Mouse (Mus musculus) hindbrain, embryonic 14.5 days (tissue): ENCODE results near the gene Degs2. TPM values are rescaled to one million over a fixed set of nuclear protein-coding genes. Genes with fewer than 3 reads are reported as not detected.
A peak's percentile ranks its signal among the peaks of the same experiment; 100 is the strongest.

ENCODE experiments used
- microRNA counts: library from miRNA; unstranded; fragments of <30 nt; microRNA quantifications from one replicate; lab custom pipeline; 2016
- microRNA-seq: library from miRNA; unstranded; fragments of <30 nt; microRNA quantifications from one replicate; pipeline ENCODE4, GENCODE M21; 2016
- polyA plus RNA-seq: library from polyadenylated mRNA; unstranded; fragments of >200 nt; fragmentation: Nextera tagmentation; extraction: Ambion mirVana; gene quantifications from 2 replicates; pipeline ENCODE4 v1.2.1, GENCODE M21; 2014

Degs2 gene
- polyA plus RNA-seq, 1 experiment from 2014 or later = 2.1 TPM

MicroRNA genes within 50 kb of the gene (microRNA counts, 519-probe panel; counts per million panel counts)
- microRNA mmu-miR-342-3p (lab: Ali Mortazavi, UCI) (5,897 counts per million, percentile 77 among the panel's probes with 10 or more counts), microRNA mmu-miR-342-5p (lab: Ali Mortazavi, UCI) (not detected)

Small RNA genes within 50 kb of the gene (microRNA-seq; reads per million reads assigned to microRNA genes)
- gene Gm23872 (not detected), gene Mir342 (5,955 reads per million, percentile 92 among the genes with 10 or more reads in this experiment)

Other genes starting within 250 kb of the Degs2 start
- gene Evl, start 147.6 kb downstream of the Degs2 start, polyA plus RNA-seq = 243 and 270 TPM in 2 replicates
- 14.9 and 16.0 TPM in 2 replicates for gene Yy1, start 90.7 kb upstream of the Degs2 start, polyA plus RNA-seq
- gene Slc25a29, start 133.6 kb upstream of the Degs2 start, polyA plus RNA-seq = 18.6 and 19.7 TPM in 2 replicates
- 7.2 and 7.9 TPM in 2 replicates for gene Slc25a47, start 133.7 kb upstream of the Degs2 start, polyA plus RNA-seq
- gene Wdr25, start 191.3 kb upstream of the Degs2 start, polyA plus RNA-seq = 1.8 and 4.0 TPM in 2 replicates
- 101 and 111 TPM in 2 replicates for gene Wars, start 191.9 kb upstream of the Degs2 start, polyA plus RNA-seq